Mouse (Mus musculus): ENCODE results near the gene Olfr816. TPM values are rescaled to one million over a fixed set of nuclear protein-coding genes. Genes with fewer than 3 reads are reported as not detected.

Gene Olfr816
- not detected in 2 replicates for polyA plus RNA-seq (2012; rRNA removed)

GRCm38 (mm10) chr10:129915497-129915896 is at the start of gene Olfr816:
TSS of gene Olfr816 (minus strand) at chr10:129915597.

GRCm38 (mm10) chr10:129949000-129949399 is 33.6 kb upstream of the Olfr816 start, which contains the start of gene Olfr818:
TSS of gene Olfr818 (minus strand) at chr10:129949100.

GRCm38 (mm10) chr10:129905767-129906166 is 9.6 kb downstream of the Olfr816 start, which contains the start of gene Olfr815:
TSS of gene Olfr815 (minus strand) at chr10:129905867.

GRCm38 (mm10) chr10:129879751-129880150 is 35.6 kb downstream of the Olfr816 start, which contains the start of gene Olfr814:
TSS of gene Olfr814 (minus strand) at chr10:129879851.

Other genes with a start within 250 kb of the Olfr816 start
- not detected in 2 replicates for gene Olfr801, start 241.7 kb downstream of the Olfr816 start, polyA plus RNA-seq (2012; rRNA removed)
- gene Olfr802, start 227.4 kb downstream of the Olfr816 start, polyA plus RNA-seq (2012; rRNA removed): not detected in 2 replicates
- gene Olfr803, start 221.3 kb downstream of the Olfr816 start, polyA plus RNA-seq (2012; rRNA removed): not detected in 2 replicates
- gene Olfr804, start 212.4 kb downstream of the Olfr816 start, polyA plus RNA-seq (2012; rRNA removed): not detected in 2 replicates
- not detected in 2 replicates for gene Olfr805, start 186.2 kb downstream of the Olfr816 start, polyA plus RNA-seq (2012; rRNA removed)
- gene Olfr806, start 173.7 kb downstream of the Olfr816 start, polyA plus RNA-seq (2012; rRNA removed): not detected in 2 replicates
- gene Olfr807, start 157.8 kb downstream of the Olfr816 start, polyA plus RNA-seq (2012; rRNA removed): not detected in 2 replicates
- not detected in 2 replicates for gene Olfr808, start 150.1 kb downstream of the Olfr816 start, polyA plus RNA-seq (2012; rRNA removed)
- not detected in 2 replicates for gene Olfr809, start 141.0 kb downstream of the Olfr816 start, polyA plus RNA-seq (2012; rRNA removed)
- not detected in 2 replicates for gene Olfr810, start 120.7 kb downstream of the Olfr816 start, polyA plus RNA-seq (2012; rRNA removed)
- gene Olfr811, start 111.2 kb downstream of the Olfr816 start, polyA plus RNA-seq (2012; rRNA removed): not detected in 2 replicates
- gene Olfr812, start 69.5 kb downstream of the Olfr816 start, polyA plus RNA-seq (2012; rRNA removed): not detected in 2 replicates
- gene Olfr813, start 60.2 kb downstream of the Olfr816 start, polyA plus RNA-seq (2012; rRNA removed): not detected in 2 replicates
- not detected in 2 replicates for gene Olfr814, start 35.7 kb downstream of the Olfr816 start, polyA plus RNA-seq (2012; rRNA removed)
- gene Olfr815, start 9.7 kb downstream of the Olfr816 start, polyA plus RNA-seq (2012; rRNA removed): not detected in 2 replicates
- gene Olfr818, start 33.5 kb upstream of the Olfr816 start, polyA plus RNA-seq (2012; rRNA removed): not detected in 2 replicates
- not detected in 2 replicates for gene Olfr819, start 51.7 kb upstream of the Olfr816 start, polyA plus RNA-seq (2012; rRNA removed)
- gene Olfr247, start 60.5 kb upstream of the Olfr816 start, polyA plus RNA-seq (2012; rRNA removed): not detected in 2 replicates
- gene Gm10310, start 69.5 kb upstream of the Olfr816 start, polyA plus RNA-seq (2012; rRNA removed): not detected in 2 replicates
- gene Olfr820, start 97.0 kb upstream of the Olfr816 start, polyA plus RNA-seq (2012; rRNA removed): not detected in 2 replicates
- gene Olfr821, start 114.8 kb upstream of the Olfr816 start, polyA plus RNA-seq (2012; rRNA removed): not detected in 2 replicates
- not detected in 2 replicates for gene Olfr822, start 155.6 kb upstream of the Olfr816 start, polyA plus RNA-seq (2012; rRNA removed)
- gene Olfr823, start 199.8 kb upstream of the Olfr816 start, polyA plus RNA-seq (2012; rRNA removed): not detected in 2 replicates
- not detected in 2 replicates for gene Olfr824, start 214.4 kb upstream of the Olfr816 start, polyA plus RNA-seq (2012; rRNA removed)

All from central nervous system, embryonic 14 days (tissue).